Mouse (Mus musculus): Measurements from ENCODE around the gene Bcap31. TPM values are rescaled to one million over a fixed set of nuclear protein-coding genes. Genes with fewer than 3 reads are reported as not detected.
A peak's percentile ranks its signal among the peaks of the same experiment; 100 is the strongest.
"Not testable (repeated sequence)": the region's sequence is repeated elsewhere in the genome, so short reads cannot be mapped to it uniquely, and the experiment has no call there.

Bcap31 gene
- 164 and 171 TPM in 2 replicates for polyA plus RNA-seq (2016; fragmentation: Nextera tagmentation; extraction: Ambion mirVana)

- Histone ChIP-seq H3K27ac (peak within 1 kb of the TSS; percentile 79), H3K4me2 (replicated peaks) (peak within 1 kb of the TSS; percentile 59), H3K9ac (peak within 1 kb of the TSS; percentile 57), H3K27me3 (no peaks in the 10 kb centered on the region), H3K4me1 (peaks cover 22% of the 10 kb centered on the region), H3K36me3 (no peaks in the 10 kb centered on the region), H3K4me3 (peak within 1 kb of the TSS; percentile 52), H3K9me3 (no peaks in the 10 kb centered on the region)
- ATAC-seq (ENCODE audit: insufficient number of reproducible peaks, insufficient read depth, low FRiP score, low TSS enrichment): peak; percentile 90
- WGBS: 25% methylated on average over 40 of the region's 45 CpGs
Observed at GRCm38 (mm10) chrX:73716109-73716661, at the start of gene Bcap31, which contains the start of gene Abcd1. Gene Bcap31, minus strand, starts transcription at chrX:73716175. Gene Abcd1, plus strand, starts transcription at chrX:73716597.

DNA sequence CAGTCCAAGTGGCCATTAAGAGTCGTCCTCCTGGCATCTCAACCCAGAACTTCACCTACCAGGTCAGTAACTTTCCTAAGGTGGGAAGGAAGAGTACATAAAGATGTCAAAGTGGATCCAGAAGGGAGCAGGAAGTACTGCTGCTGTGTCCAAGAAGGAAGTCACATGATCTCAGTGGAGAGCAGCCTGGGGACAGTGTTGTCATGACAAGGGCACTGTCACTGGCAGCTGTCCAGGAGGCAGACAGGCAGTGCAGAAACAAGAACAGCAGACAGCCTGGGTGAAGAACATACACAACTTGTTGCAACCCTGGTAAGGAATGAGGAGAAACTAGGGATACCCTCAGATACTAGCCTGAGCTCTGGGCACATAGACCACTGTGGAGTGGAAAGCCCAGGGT is 49.3 kb upstream of the Bcap31 start:
- Histone ChIP-seq H3K4me3 (no peak overlapping the region), H3K9ac (no peak overlapping the region), H3K27me3 (0 out of 2 replicates have a peak, but pooled peaks cover 5% of the 10 kb centered on the region), H3K9me3 (no peaks in the 10 kb centered on the region), H3K27ac (no peak overlapping the region), H3K36me3 (no peaks in the 10 kb centered on the region), H3K4me2 (replicated peaks) (no peak overlapping the region), H3K4me1 (no peaks in the 10 kb centered on the region)
- WGBS: 59% methylated on average over 1 of the region's 1 CpGs
- no peak for ATAC-seq (ENCODE audit: insufficient number of reproducible peaks, insufficient read depth, low FRiP score, low TSS enrichment)

GRCm38 (mm10) chrX:73758611-73759290 is 42.8 kb upstream of the Bcap31 start:
- Histone ChIP-seq H3K4me2 (replicated peaks) (no peak overlapping the region), H3K4me3 (no peak overlapping the region), H3K27ac (no peak overlapping the region), H3K36me3 (no peaks in the 10 kb centered on the region), H3K9ac (no peak overlapping the region), H3K4me1 (no peaks in the 10 kb centered on the region), H3K27me3 (no peaks in the 10 kb centered on the region), H3K9me3 (no peaks in the 10 kb centered on the region)
- 82% methylated on average over 13 of the region's 13 CpGs for whole genome bisulfite sequencing
- ATAC-seq (ENCODE audit: insufficient number of reproducible peaks, insufficient read depth, low FRiP score, low TSS enrichment): no peak

DNA sequence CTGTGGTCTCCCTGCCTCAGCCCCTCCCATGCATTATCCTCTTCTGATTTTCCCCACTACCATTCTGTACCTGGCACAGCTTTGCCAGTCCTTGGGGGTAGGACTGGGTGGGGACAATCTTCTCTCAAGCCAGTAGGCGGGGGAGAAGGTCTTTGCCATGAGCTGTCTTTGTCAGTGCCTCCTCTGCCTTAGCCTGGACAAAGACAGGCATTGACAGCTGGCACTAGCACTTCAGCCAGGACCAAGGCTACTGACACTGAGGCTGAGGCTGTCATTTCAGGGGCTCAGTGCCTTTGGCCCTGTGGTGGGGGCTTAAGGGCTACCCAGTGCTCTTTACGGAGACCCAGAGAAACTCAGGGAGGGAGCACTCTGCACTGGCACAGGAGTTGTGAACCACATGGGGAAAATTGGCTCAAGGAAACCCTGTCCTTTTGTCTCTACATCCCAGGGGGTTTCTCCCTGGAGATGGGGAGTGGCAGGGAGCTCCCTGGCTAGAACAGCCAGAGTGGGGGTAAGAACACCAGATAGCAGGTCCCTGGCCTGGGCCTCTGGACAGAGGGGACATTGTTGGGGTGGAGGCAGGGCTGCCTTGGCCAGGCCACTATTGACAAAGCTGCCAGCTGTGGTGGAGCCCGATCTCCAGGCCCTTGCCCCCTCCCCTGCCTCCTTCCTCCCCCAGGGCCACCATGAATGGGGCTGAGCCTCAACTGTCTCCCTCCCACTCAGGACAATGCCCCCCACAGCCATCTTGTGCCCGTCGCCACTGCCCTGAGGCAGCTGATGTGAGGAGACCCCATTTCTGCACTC is 40.6 kb upstream of the Bcap31 start, which contains the start of gene Plxnb3:
Plxnb3 (plus strand) TSS at position 757 of the 807 bp plus-strand sequence.
- Histone ChIP-seq H3K4me2 (replicated peaks) (no peak within 1 kb of the TSS), H3K9me3 (no peaks in the 10 kb centered on the region), H3K4me3 (no peak within 1 kb of the TSS), H3K9ac (no peak within 1 kb of the TSS), H3K36me3 (no peaks in the 10 kb centered on the region), H3K4me1 (no peaks in the 10 kb centered on the region), H3K27me3 (no peaks in the 10 kb centered on the region), H3K27ac (no peak within 1 kb of the TSS)
- ATAC-seq (ENCODE audit: insufficient number of reproducible peaks, insufficient read depth, low FRiP score, low TSS enrichment): no peak
- WGBS: 48% methylated on average over 5 of the region's 5 CpGs

DNA sequence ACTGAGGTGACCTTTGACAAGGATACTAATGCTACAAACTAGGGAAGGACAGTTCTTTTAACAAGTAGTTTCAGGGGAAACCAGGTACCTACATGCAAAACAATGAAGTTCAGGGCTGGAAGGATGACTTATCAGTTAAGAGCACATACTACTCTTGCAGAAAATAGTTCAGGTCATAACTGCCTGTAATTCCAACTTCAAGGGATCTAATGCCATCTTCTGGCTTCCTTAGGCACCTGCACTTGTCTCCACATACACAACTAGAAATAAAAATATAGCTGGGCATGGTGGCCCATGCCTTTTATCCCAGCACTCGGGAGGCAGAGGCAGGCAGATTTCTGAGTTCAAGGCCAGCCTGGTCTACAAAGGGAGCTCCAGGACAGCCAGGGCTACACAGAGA is 33.0 kb upstream of the Bcap31 start:
- no peak overlapping the region for H3K27ac ChIP-seq
- ATAC-seq (ENCODE audit: insufficient number of reproducible peaks, insufficient read depth, low FRiP score, low TSS enrichment): no peak
- no peak overlapping the region for H3K9ac ChIP-seq
- H3K4me2 ChIP-seq (replicated peaks): no peak overlapping the region
- WGBS: 88% methylated on average over 1 of the region's 1 CpGs
- no peaks in the 10 kb centered on the region for H3K9me3 ChIP-seq
- no peak overlapping the region for H3K4me3 ChIP-seq
- H3K4me1 ChIP-seq: no peaks in the 10 kb centered on the region
- no peaks in the 10 kb centered on the region for H3K36me3 ChIP-seq
- no peaks in the 10 kb centered on the region for H3K27me3 ChIP-seq

DNA sequence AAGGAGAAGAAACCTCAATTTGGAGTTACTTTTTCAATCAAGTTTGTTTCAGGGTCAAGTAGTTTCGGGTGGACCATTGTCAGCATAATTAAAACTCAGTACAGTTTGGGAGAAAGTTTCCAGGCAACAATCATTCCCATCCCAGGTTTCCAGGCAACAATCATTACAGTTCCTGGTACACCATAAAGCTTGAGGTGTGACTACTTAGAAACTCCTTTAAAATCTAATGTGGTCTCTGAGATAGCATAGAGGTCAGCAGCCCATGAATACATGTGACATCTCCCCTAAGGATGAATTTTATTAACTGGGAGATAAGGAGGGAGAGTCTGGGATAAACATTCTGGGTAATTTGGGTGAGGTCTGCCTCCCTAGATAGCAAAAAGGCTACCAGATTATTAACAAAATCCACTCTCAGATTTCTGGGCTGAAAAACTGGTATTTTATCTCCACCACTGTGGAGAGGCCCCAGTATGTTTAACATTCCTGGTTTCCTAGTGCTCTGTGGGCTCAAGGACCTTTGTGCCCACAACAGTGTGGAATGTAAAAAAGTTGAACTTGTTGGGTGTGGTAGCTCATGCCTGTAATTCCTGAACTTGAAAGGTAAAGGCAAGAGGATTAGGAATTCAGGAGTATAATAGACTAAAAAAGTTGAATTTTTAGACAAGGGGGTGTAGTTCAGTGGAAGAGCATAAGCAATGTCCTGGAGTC is 29.0 kb upstream of the Bcap31 start:
- Histone ChIP-seq H3K4me3 (no peak overlapping the region), H3K9ac (no peak overlapping the region), H3K9me3 (no peaks in the 10 kb centered on the region), H3K4me1 (no peaks in the 10 kb centered on the region), H3K27me3 (no peaks in the 10 kb centered on the region), H3K27ac (no peak overlapping the region), H3K36me3 (no peaks in the 10 kb centered on the region), H3K4me2 (replicated peaks) (no peak overlapping the region)
- 67% methylated on average over 1 of the region's 1 CpGs for WGBS
- no peak for ATAC-seq (ENCODE audit: insufficient number of reproducible peaks, insufficient read depth, low FRiP score, low TSS enrichment)

DNA sequence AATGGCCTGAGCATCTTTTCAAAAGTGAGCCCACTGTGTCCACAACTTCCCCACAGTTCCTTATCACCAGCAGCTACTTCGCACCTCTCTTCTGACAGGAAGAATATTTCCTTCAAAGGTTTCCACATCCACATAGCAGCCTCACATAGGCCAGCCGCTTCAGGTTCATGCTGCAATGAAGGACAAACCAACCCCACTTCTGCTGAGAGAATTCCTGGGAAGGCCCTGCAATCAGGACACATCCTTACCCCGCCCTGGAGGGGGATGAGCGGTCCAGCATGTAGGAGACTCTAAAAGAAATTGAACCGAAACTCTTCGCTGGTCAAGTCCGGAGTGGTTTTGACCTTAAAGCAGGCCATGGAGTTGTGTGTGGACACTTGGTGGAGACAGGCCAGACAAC is 23.9 kb upstream of the Bcap31 start:
- not testable (repeated sequence) for ATAC-seq (ENCODE audit: insufficient number of reproducible peaks, insufficient read depth, low FRiP score, low TSS enrichment); H3K4me2 ChIP-seq (replicated peaks); H3K9me3 ChIP-seq; H3K9ac ChIP-seq; H3K4me3 ChIP-seq; H3K36me3 ChIP-seq; H3K27ac ChIP-seq; H3K4me1 ChIP-seq; H3K27me3 ChIP-seq
- WGBS: 93% methylated on average over 7 of the region's 7 CpGs

DNA sequence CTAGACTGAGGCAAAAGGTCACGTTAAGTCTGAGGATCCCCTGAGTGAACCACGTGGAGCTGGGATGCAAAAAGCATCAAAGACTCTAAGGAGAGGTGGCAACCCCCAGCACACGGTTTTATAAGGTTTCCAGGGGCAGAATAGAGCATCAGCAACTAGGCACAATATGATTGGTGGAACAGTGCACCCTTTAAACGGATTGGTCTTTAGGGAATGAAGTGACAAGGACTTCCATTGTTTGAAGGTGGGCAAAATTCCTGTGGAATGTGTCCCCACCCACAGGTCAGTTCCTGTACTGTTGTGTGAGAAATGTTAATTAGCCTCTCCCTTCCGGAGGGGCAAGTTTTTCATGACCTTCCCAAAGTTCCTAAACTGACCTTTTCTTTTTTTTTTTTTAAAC is 23.2 kb upstream of the Bcap31 start:
- 59% methylated on average over 5 of the region's 5 CpGs for WGBS
- no peak overlapping the region for H3K9ac ChIP-seq
- no peak overlapping the region for H3K4me3 ChIP-seq
- H3K36me3 ChIP-seq: no peaks in the 10 kb centered on the region
- H3K4me1 ChIP-seq: no peaks in the 10 kb centered on the region
- H3K4me2 ChIP-seq (replicated peaks): no peak overlapping the region
- no peaks in the 10 kb centered on the region for H3K27me3 ChIP-seq
- H3K27ac ChIP-seq: no peak overlapping the region
- ATAC-seq (ENCODE audit: insufficient number of reproducible peaks, insufficient read depth, low FRiP score, low TSS enrichment): no peak
- H3K9me3 ChIP-seq: no peaks in the 10 kb centered on the region

- H3K9me3 ChIP-seq: no peaks in the 10 kb centered on the region
- 62% methylated on average over 1 of the region's 1 CpGs for WGBS
- no peak overlapping the region for H3K27ac ChIP-seq
- H3K27me3 ChIP-seq: no peaks in the 10 kb centered on the region
- H3K4me1 ChIP-seq: no peaks in the 10 kb centered on the region
- no peaks in the 10 kb centered on the region for H3K36me3 ChIP-seq
- no peak overlapping the region for H3K4me3 ChIP-seq
- no peak for ATAC-seq (ENCODE audit: insufficient number of reproducible peaks, insufficient read depth, low FRiP score, low TSS enrichment)
- no peak overlapping the region for H3K4me2 ChIP-seq (replicated peaks)
- H3K9ac ChIP-seq: no peak overlapping the region
Observed at GRCm38 (mm10) chrX:73738155-73738554, 22.2 kb upstream of the Bcap31 start.

- Histone ChIP-seq H3K4me3 (no peak overlapping the region), H3K9ac (no peak overlapping the region), H3K4me1 (no peaks in the 10 kb centered on the region), H3K27me3 (no peaks in the 10 kb centered on the region), H3K27ac (no peak overlapping the region), H3K4me2 (replicated peaks) (no peak overlapping the region), H3K36me3 (no peaks in the 10 kb centered on the region), H3K9me3 (no peaks in the 10 kb centered on the region)
- no peak for ATAC-seq (ENCODE audit: insufficient number of reproducible peaks, insufficient read depth, low FRiP score, low TSS enrichment)
- 50% methylated on average over 1 of the region's 1 CpGs for WGBS
Observed at GRCm38 (mm10) chrX:73730908-73731307, 14.9 kb upstream of the Bcap31 start.

DNA sequence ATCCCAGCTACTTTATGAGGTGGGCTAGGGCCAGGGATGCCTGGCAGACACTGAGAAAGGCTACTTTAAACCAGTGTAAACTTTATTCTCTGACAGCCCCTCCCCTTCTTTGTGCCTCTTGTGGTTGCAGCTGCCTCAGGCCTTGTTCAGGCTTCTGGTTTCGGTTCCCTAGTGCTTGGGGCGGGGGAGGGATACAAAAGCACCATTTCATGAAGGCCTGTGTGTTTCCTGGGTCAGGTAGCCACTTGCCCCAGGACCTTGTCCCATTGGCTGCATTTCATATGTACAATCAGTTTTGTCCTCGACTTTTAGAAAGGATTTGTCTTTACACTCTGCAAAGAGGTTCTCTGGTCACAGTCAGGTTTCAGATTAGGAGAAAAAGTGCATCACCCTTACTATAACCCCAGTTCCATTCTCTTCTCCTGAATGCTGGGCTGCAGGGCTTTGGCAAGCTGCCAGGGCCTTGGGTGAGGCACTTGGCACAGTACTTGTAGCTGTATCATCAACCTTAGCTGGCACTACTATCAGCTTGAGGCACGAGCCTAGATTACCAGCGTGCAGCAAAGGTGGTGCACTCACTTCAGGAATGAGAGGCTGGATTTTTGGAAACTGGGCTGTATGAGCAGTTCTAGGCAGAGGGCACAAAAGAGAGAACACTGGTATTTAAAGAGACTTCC is 2.8 kb upstream of the Bcap31 start:
- Histone ChIP-seq H3K4me3 (no peak overlapping the region), H3K4me2 (replicated peaks) (peak overlapping the region; percentile 59), H3K4me1 (peaks cover 22% of the 10 kb centered on the region), H3K27ac (no peak overlapping the region), H3K9me3 (no peaks in the 10 kb centered on the region), H3K36me3 (no peaks in the 10 kb centered on the region), H3K9ac (no peak overlapping the region), H3K27me3 (no peaks in the 10 kb centered on the region)
- ATAC-seq (ENCODE audit: insufficient number of reproducible peaks, insufficient read depth, low FRiP score, low TSS enrichment): no peak
- 42% methylated on average over 5 of the region's 5 CpGs for WGBS

Measured in embryonic facial prominence, embryonic 12.5 days (tissue).